Mouse (Mus musculus): ENCODE results near the gene Pcgf6. TPM values are rescaled to one million over a fixed set of nuclear protein-coding genes. Genes with fewer than 3 reads are reported as not detected.
"Not testable (repeated sequence)": the region's sequence is repeated elsewhere in the genome, so short reads cannot be mapped to it uniquely, and the experiment has no call there.

Pcgf6 gene
- polyA plus RNA-seq, 1 experiment: 34.1 TPM

DNA sequence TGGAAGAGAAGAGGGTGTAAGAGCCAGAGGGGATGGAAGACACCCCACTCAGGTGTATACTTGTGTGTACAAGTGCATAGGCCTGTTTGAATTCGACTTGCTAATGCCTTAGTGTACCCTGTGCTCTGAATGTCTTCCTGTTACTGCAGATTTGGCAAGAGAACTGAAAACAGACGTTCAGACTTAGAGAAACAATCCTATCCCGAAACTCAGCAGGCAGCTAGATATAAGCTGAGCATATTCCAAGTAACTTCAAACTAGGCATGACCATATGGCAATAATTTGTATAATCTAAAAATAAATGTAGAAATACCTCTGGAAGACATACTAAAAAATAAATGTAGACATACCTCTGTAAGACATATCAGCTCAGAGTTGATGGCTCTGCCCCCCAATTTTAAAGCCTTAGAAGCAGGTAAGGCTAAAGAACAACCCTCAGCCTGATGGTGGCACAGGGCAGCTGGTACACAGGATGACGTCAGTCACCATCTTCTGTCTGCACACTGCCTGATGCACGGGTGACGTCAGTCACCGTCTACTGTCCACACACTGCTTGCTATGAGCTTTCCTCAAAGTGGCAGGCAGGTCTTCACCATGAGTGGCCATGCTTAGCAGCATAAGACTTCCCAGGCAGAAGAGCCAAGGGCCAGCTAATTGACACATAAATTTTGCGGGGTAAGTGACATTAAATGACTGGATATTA lies 52.4 kb downstream of the Pcgf6 start:
- DNase-seq (ENCODE audit: low spot score): no peak

DNA sequence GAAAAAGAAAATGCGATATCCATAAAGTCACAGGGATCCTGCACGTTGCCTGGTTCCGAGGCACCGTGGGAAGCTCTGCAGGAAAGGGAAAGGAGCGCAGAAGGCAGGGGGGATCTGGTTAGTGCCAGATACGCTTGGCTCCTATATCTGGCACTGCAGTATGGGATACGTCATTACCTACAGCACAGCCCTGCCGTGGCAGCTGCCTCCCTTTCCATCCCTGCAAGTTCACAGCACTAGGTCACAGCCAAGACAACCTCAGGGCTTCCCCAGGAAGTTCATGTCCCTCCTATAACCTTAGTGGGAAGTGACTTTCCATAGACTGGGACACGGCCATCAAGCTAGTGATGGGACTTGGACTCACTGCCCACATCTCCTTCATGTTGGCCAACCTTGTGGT lies 54.6 kb downstream of the Pcgf6 start:
- no peak for DNase-seq (ENCODE audit: low spot score)

DNA sequence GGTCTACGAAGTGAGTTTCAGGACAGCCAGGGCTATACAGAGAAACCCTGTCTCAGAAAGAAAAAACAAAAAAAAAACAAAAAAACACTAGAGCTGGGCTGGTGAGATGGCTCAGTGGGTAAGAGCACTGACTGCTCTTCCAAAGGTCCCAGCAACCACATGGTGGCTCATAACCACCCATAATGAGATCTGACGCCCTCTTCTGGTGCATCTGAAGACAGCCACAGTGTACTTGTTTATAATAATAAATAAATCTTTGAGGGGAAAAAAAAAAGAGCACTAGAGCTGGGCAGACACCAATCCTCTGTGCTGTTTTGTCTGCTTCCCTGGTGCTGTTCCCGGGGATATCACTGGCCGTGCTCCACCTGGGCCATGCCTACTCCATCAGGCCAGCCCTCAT lies 58.4 kb downstream of the Pcgf6 start:
- not testable (repeated sequence) for DNase-seq (ENCODE audit: low spot score)

DNA sequence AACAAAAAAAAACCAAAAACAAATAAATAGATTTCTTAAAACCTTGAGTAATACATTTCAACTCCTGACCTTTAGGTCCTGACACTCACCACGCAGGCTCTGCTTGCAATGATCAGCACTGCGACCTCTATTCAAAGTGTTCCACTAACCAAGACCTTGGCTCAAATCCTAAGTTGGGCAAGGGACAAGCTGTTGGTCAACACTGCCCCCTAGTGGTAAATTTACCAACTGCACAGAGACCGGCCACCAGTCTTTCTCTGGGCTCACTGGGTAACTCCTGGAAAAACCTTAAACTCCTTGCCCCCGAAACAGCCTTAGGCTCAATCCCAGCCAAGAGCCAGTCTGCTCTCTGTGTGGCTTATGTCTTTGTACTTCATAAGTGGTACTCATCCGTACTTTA lies 59.6 kb downstream of the Pcgf6 start:
- DNase-seq (ENCODE audit: low spot score): peak; percentile 58

DNA sequence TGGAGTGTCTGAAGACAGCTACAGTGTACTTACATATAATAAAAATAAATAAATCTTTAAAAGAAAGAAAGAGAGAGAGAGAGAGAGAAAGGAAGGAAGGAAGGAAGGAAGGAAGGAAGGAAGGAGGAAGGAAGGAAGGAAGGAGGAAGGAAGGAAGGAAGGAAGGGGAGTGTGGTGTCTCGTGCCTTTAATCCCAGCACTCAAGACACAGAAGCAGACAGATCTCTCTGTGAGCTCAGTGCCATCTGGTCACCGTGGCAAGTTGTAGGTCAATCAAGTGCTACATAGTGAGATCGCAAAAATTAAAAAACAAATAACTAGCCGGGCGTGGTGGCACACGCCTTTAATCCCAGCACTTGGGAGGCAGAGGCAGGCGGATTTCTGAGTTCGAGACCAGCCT lies 60.1 kb downstream of the Pcgf6 start:
- DNase-seq (ENCODE audit: low spot score): not testable (repeated sequence)

DNA sequence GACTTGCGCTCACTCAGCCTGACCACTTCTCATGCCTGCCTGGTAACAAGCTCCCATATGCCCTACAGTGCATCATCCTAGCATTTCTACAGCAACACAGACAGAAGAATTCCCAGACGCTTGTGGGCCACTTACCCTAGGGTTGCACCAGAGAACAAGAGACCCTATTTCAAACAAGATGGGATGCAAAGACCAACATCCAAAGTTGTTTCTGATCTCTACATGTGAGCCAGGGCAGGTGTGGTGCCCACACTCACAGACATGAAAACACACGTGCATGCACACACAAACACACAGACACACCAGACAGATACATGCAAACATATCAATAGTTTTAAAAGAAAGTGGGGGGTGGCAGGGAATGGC lies 60.6 kb downstream of the Pcgf6 start:
- DNase-seq (ENCODE audit: low spot score): no peak

DNA sequence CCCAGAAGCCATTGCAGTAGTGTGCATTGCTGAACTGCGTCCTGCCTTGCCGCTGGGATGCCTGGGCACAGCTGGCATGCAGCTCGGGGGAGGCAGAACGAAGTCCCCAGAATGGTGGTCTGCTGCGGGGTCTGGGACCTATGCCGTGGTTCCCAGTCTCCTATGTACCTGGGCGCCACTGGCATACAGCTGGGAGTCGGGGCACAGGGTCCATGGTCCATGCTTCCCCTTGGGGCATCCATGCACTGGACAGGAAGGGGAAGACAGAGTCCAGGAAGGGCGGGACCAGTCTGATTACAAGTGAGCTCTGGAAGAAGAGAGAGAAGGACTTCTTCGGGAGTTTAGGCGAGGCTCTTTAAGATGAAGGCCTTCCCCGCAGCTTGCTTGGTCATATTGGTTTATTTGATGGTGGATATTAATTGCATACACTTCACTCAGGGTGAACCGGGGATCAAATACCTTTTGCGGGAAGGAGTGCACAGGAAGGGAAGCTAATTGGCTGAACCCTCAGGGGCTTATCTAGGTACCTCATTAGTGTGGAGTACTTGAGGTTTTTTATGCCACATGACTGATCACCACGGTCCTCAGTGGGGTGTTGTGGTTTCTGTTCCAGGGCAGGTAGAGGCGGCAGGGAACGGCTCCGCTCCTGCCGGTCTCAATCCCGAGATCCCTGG lies 61.1 kb downstream of the Pcgf6 start:
- DNase-seq (ENCODE audit: low spot score): no peak

DNA sequence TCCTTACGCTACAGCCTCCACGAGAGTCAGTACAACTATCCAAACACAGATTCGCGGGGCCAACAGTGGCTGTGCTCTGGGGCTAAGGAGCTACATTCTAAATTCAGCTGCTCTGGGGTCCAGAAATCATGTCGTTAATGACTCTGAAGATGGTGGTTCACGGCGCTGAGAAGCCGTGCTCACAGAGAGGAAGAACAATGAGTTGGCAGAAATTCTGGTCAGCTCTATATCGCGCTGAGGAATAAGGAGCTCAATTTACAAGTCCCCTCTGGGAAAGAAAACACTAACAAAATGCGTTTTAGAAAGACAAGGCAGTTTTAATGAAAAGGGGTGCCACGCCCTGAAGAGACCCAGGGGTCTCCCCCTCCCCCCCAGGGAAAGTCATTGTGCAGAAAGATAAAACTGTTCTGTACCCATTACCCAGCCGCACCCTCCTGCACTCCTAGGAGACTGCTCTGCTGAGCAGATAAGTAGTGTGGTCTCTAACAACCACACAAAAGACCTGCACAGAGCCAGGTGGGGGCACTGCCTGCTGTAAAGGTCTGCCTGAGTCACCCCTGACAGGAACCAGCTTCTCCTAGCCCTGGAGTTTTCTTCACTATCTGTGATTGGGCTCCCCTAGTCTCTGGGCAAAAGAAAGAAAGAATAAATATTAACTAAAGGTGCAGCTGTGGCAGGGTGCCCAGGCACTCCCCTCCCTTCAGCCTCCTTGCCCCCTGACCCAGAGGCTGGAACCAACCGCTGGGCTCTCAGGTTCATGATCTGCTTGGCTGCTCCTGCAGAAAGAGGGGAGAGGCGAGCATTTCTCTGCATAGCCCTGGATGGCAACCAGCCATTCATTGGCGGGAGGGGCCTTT lies 62.2 kb downstream of the Pcgf6 start:
- peak; percentile 49 for DNase-seq (ENCODE audit: low spot score)

DNA sequence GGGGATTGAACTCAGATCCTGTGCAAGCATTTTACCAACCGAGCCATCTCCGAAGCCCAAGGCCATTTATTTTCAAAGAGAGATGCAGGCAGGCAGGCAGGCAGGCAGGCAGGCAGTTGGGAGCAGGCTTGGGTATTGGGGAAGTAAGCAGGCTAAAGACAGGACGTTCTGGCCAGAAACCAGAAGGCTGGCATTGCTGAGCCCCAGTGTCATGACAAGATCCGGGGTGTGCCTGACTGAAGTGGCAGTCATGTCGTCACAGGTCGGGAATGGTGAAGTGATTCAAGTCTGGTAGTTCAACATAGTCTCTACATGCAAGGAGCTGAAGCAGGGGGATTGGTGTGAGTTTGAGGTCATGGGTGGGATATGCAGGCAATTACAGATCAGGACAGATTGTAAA lies 63.1 kb downstream of the Pcgf6 start:
- DNase-seq (ENCODE audit: low spot score): no peak

DNA sequence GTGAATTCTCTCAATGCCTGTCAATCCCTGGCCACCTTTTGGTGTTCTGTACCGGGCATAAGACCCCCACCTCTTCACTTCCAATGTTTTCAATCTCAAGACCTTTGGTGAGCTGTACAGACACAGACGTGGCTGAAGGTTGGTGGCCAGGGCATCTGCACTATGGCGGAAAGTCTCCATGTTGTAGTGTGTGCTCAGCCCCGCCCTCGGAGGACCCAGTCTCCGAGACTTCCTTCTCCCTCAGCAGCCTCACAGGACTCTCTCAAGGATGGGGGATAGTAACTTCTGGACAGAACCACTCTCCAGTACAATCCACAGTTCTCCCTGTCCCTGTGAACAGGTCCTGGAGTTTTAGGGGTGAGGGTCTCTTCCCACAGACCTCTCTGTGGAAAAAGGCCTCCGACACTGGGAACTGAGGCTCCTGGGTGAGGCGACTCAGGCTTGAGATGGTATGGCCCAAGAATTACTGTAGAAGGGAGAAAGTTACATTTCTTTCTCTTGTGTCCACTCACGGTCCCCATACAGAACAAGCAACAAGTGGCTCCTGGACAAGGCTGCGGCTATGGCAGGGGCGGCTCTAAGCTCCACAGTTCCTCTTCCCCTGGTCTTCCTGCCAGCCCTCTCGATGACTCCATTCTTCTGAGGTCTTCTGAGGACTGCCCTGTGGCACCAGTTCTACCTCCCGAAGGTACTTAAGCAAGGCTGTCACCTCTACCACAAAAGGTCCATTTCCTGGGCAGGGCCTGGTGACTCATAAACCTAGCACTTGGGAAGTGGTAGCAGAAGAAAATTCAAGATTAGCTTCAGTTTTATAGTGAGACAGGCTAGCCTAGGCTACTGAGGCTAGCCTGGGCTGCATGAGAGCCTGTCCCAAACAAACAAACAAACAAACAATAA lies 65.7 kb downstream of the Pcgf6 start:
- DNase-seq (ENCODE audit: low spot score): no peak

DNA sequence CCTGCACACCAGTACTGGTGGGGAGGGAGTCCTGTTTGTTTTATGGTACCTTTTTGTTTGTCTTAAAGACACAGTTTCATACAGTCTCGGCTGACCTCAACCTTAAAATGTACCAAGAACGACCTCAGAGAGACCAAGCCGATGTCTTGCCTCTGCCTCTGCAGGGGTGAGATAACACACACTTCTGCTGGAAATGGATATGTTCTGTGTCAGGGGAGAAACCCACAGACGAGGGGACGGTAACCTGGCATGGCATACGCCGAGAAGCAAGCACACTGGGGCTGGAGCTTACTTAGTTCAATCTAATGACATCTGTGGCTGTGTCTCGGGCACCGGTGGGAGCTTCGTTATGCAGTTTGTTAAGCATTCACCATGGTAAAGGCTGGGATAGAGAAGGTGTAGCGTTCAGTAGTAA lies 66.7 kb downstream of the Pcgf6 start:
- no peak for DNase-seq (ENCODE audit: low spot score)

Other genes starting within 250 kb of the Pcgf6 start
- gene Ina, start 36.2 kb downstream of the Pcgf6 start, polyA plus RNA-seq (2012; rRNA removed): 0.03 and 0.10 TPM in 2 replicates
- 34.1 and 36.3 TPM in 2 replicates for gene Nt5c2, start 35.8 kb downstream of the Pcgf6 start, polyA plus RNA-seq (2012; rRNA removed)
- 2.9 and 3.1 TPM in 2 replicates for gene Taf5, start 16.8 kb upstream of the Pcgf6 start, polyA plus RNA-seq (2012; rRNA removed)
- 429 and 491 TPM in 2 replicates for gene Usmg5, start 39.7 kb upstream of the Pcgf6 start, polyA plus RNA-seq (2012; rRNA removed)
- gene Pdcd11, start 39.9 kb upstream of the Pcgf6 start, polyA plus RNA-seq (2012; rRNA removed): 12.7 and 15.1 TPM in 2 replicates
- gene Calhm2, start 87.4 kb upstream of the Pcgf6 start, polyA plus RNA-seq (2012; rRNA removed): 16.2 and 16.9 TPM in 2 replicates
- gene Calhm1, start 93.3 kb upstream of the Pcgf6 start, polyA plus RNA-seq (2012; rRNA removed): not detected in 2 replicates
- not detected in 2 replicates for gene Calhm3, start 106.9 kb upstream of the Pcgf6 start, polyA plus RNA-seq (2012; rRNA removed)
- 22.5 and 31.0 TPM in 2 replicates for gene Neurl1a, start 127.9 kb upstream of the Pcgf6 start, polyA plus RNA-seq (2012; rRNA removed)